Mouse (Mus musculus): ENCODE measurements at regions not wholly inside any gene's neighbourhood (a gene's known extent, or its start where the extent isn't known, plus 50 kb on each side); places are given as distances from the start of the nearest gene placed in this dataset.

DNA sequence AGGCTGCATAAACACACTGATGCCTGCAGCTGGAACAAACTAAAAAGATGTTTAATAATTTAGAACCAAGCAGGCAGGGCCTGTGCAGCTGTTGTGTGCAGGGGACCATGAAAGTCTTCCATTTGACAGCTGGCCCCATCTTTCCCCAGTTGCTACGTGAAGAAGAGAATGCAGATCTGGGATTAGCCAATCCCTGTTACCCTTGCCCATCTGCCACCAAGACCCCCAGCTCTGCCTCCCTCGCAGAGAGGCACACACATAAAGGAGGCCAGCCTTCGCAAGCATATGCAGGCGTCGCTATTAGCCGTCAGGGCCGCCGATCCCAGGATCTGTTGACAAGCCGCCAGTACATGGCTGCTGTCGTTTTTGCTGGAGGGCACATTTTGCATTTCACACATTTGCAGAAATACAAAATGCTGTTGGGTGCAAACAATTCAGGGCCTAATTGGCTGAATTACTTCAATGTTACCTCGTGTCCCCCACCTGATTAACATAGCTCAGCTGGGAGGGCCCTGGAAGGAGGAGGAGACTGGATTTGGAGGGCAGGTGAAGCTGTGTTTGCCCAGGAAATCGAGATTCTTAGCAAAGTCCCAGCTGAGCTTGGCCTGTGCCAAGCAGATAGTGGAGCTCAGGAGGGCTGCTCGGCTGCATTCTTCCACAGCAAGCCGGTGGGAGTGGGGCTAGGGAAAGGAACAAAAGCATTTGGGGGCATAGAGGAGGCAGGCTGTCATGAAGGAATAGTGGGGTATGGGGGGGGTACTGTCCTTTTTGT lies 367.6 kb upstream of the Mki67 start:
- DNase-seq (ENCODE audit: extremely low read depth, low read depth): no peak

GRCm38 (mm10) chr7:136088785-136089184 lies 372.6 kb upstream of the Mki67 start:
- no peak for DNase-seq (ENCODE audit: extremely low read depth, low read depth)

DNA sequence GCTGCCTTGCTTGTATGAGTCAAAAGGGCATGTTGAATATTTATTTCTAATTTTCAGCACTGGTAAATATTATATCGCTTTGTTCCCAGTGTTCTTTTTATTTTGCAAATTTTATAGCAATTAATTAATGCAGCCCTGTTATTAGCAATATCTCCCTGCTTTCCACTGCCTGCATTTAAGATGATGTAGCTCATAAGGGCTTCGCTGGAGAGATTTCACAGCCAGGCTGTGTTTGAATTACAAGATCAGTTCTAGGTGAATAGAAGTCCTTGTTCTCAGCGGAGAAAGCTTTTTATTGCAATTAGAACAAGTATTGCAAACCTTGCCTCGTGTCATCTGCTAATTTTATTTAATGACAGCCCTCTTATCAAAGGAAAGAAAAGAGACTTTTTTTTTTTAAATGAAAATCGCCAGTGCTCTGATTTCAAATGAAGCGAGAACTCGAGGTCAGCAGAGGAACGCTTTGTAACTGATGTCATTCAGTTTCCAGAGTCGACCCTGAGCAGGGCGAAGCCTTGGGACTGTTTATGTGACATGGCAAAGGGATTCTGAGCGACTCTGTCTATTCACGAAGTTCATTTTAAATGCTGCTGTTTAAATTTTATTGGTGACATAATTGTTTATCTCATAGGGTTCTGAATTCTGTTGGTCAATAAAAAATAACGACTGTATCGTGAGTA lies 378.7 kb upstream of the Mki67 start:
- no peak for DNase-seq (ENCODE audit: extremely low read depth, low read depth)

GRCm38 (mm10) chr7:136104021-136104420 lies 387.9 kb upstream of the Mki67 start:
- no peak for DNase-seq (ENCODE audit: extremely low read depth, low read depth)

GRCm38 (mm10) chr7:136112163-136112562 lies 396.0 kb upstream of the Mki67 start:
- no peak for DNase-seq (ENCODE audit: extremely low read depth, low read depth)

DNA sequence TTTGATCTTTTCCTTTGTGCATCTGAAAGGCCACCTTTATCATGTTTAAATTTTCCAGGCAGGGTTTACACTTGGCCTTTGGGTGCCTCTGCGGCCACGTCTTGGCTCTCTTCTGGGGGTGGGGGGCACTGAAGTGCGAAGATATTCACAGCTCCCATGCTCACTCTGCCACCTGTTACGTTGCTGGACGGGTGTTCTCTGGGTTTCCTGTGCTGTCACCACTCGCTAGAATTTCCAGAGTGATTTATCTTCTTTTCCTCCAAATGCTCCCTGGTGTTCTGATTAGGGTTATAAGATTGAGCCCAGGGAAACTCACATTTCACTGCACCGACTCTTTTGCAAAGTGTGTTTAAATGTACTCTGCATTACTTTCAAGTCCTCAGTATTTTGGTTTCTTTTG lies 404.8 kb upstream of the Mki67 start:
- DNase-seq (ENCODE audit: extremely low read depth, low read depth): no peak

DNA sequence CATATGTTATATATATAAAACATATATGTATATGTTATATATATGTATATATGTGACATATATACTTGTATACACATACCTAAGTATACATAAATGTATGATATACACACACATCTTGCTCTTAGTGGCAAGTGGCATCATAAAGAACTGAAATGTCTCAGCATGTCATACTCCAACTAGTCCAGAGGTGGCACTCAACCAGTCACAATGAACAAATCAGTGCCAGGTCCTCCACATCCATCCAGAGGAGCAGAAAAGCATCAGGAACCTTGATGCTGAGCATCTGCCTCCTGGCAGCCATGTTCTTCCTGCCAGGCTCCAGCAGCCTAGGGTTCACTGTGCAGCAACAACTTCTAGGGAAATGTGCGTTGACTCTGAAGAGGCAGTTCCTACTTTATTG lies 405.2 kb upstream of the Mki67 start:
- no peak for DNase-seq (ENCODE audit: extremely low read depth, low read depth)

DNA sequence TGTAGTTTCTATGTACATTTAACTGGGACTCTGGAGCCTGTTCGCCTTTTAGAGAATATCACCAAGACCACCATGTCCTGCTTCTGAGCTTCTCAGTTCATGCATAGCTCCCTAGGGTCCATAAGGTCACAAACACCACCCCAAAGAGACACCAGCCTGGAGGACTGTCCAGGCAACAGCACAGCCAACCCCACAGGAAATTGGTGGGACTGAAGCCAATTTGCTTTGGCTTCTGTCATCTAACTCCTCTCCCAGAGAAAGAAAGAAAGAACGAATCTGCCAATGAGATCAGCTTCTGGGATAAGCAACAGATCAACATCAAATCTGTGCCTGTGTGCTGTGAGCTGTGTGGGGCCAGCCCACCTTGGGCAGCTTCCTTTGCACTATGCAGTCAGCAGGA lies 408.6 kb upstream of the Mki67 start:
- DNase-seq (ENCODE audit: extremely low read depth, low read depth): no peak

- no peak for DNase-seq (ENCODE audit: extremely low read depth, low read depth)
Observed at GRCm38 (mm10) chr7:136126393-136126792, 410.2 kb upstream of the Mki67 start.

DNA sequence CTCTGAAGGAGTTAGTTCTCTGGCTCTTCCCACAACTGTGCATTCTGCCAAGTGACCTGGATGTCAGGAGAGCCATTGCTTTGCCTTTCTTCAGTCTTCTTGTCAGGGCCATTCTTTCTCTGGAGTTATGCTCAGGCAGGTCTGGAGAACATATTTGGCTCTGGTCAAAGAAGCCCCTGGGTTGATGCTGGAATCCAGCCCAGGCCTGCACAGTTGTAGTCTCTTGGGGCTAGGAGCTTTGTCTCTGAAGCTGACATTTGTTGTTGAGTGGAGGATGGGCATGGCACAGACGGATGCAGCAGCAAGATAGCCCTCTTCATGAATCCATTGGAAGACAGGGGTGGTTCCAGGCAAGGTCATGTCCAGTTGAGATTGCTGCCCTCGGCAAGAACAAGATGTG lies 411.4 kb upstream of the Mki67 start:
- DNase-seq (ENCODE audit: extremely low read depth, low read depth): no peak

- no peak for DNase-seq (ENCODE audit: extremely low read depth, low read depth)
Observed at GRCm38 (mm10) chr7:136129721-136130123, 413.6 kb upstream of the Mki67 start.

- DNase-seq (ENCODE audit: extremely low read depth, low read depth): no peak
Observed at GRCm38 (mm10) chr7:136130666-136131239, 414.6 kb upstream of the Mki67 start.

DNA sequence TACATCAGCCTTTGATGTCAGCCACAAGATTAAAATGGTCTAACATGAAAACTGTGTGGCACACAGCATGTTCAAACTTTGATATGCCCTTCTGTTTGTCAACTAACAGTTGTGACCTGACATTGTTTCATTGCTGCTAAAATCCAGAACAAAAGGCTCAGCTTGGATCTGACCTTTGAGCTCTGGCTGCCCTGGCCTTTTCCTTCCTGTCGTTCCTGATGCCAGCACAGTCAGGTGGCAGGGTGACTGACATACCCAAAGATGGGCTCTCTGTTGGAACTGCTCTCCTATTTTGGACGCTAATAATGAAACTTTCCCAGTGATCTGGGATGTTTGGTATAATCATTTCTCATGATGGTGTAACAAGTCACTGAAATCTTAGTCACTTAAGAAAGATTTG lies 416.8 kb upstream of the Mki67 start:
- DNase-seq (ENCODE audit: extremely low read depth, low read depth): no peak

GRCm38 (mm10) chr7:136136666-136137065 lies 420.5 kb upstream of the Mki67 start:
- DNase-seq (ENCODE audit: extremely low read depth, low read depth): no peak

DNA sequence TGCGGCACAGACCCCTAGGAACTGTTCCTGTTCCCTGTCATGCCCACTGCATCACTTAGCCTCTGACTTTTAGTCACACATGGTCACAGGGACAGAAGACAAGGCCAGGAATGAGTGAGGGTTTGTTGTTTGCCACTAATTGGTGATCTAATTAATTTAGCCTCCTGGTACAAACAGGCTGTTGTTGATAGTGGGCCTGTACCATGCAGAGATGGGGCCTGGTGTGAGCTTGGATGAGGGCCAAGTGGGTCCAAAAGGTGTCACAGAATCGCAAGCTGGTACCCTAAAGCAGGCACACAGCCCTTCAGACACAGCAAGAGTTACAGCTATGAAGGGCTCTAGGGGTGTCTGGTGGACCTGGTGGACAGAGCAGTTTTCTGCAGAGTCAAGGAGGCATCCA lies 421.2 kb upstream of the Mki67 start:
- no peak for DNase-seq (ENCODE audit: extremely low read depth, low read depth)

- DNase-seq (ENCODE audit: extremely low read depth, low read depth): no peak
Observed at GRCm38 (mm10) chr7:136137831-136138602, 421.9 kb upstream of the Mki67 start.

- no peak for DNase-seq (ENCODE audit: extremely low read depth, low read depth)
Observed at GRCm38 (mm10) chr7:136142832-136143231, 426.7 kb upstream of the Mki67 start.

- DNase-seq (ENCODE audit: extremely low read depth, low read depth): no peak
Observed at GRCm38 (mm10) chr7:136150196-136150595, 434.0 kb upstream of the Mki67 start.

DNA sequence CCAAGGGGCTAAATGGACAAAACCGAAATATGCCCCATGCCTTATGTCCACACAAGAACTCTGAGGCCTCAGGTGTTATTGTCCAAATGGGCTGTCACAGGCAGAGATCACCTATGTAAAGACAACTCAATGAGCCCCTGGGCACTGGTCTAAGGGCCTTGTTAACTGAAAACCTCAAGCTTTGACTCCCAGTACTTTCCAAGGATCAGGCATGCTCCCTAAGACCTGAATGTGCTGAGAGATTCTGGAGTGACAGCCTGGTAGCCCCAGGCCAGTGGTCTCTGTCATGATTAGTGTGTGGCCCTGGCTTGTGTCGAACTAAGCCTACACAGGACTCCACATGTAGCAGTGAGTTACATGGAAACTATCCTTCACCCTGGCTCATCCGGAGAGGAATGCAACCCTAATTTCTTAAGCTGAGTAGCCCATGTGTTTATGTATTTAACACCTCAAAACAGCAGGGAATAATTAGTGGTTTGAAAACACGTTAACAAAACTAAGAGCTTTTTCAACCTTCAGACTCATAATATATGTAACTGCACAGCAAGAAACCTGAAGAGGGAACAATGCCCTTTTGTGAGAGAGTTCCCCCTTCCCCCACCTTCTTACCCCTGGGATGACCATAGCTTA lies 435.3 kb upstream of the Mki67 start:
- no peak for DNase-seq (ENCODE audit: extremely low read depth, low read depth)

GRCm38 (mm10) chr7:136152470-136152869 lies 436.3 kb upstream of the Mki67 start:
- DNase-seq (ENCODE audit: extremely low read depth, low read depth): no peak

DNA sequence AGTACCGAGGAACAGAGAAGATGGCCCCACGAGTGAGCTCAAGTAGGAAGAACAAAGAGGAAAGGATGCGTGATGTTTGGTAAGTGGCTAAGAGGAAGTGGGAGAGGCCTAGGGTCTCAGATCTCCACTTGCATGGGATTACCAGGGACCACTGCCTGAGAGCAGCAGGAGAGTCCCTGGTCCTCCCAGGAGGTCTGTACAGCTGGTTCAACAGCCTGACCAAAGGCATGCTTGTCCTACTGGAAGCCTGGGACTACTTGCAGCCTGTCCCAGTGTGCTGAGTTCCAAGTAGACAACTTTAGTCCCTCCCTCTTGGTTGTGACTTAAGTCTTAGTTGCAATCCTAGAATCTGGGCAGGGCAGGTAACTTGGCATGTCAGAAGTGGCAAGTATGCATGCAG lies 437.5 kb upstream of the Mki67 start:
- no peak for DNase-seq (ENCODE audit: extremely low read depth, low read depth)
